Mouse (Mus musculus): ENCODE measurements around the gene Gtf2a1.
"Not testable (repeated sequence)": the region's sequence is repeated elsewhere in the genome, so short reads cannot be mapped to it uniquely, and the experiment has no call there.

Gene Gtf2a1

GRCm38 (mm10) chr12:91581204-91582070 lies 8.8 kb downstream of the Gtf2a1 start:
- no peak for DNase-seq (ENCODE audit: low spot score in 2 of 2)

- DNase-seq (ENCODE audit: low spot score in 2 of 2) = no peak
Observed at GRCm38 (mm10) chr12:91579665-91580064, 10.6 kb downstream of the Gtf2a1 start.

GRCm38 (mm10) chr12:91571708-91572107 lies 18.6 kb downstream of the Gtf2a1 start:
- DNase-seq (ENCODE audit: low spot score in 2 of 2) = no peak

- DNase-seq (ENCODE audit: low spot score in 2 of 2) = no peak
Observed at GRCm38 (mm10) chr12:91569255-91569654, 21.0 kb downstream of the Gtf2a1 start.

GRCm38 (mm10) chr12:91567145-91567544 lies 23.1 kb downstream of the Gtf2a1 start:
- no peak for DNase-seq (ENCODE audit: low spot score in 2 of 2)

- DNase-seq (ENCODE audit: low spot score in 2 of 2) = not testable (repeated sequence)
Observed at GRCm38 (mm10) chr12:91558152-91558551, 32.1 kb downstream of the Gtf2a1 start.

GRCm38 (mm10) chr12:91557358-91558005 lies 32.8 kb downstream of the Gtf2a1 start:
- not testable (repeated sequence) for DNase-seq (ENCODE audit: low spot score in 2 of 2)

GRCm38 (mm10) chr12:91551773-91552526 lies 38.3 kb downstream of the Gtf2a1 start:
- DNase-seq (ENCODE audit: low spot score in 2 of 2) = no peak

- DNase-seq (ENCODE audit: low spot score in 2 of 2) = no peak
Observed at GRCm38 (mm10) chr12:91549471-91549870, 40.8 kb downstream of the Gtf2a1 start.

- DNase-seq (ENCODE audit: low spot score in 2 of 2) = no peak
Observed at GRCm38 (mm10) chr12:91540202-91540601, 50.1 kb downstream of the Gtf2a1 start.

- no peak for DNase-seq (ENCODE audit: low spot score in 2 of 2)
Observed at GRCm38 (mm10) chr12:91534514-91534913, 55.8 kb downstream of the Gtf2a1 start.

GRCm38 (mm10) chr12:91523626-91524025 lies 66.7 kb downstream of the Gtf2a1 start:
- peak in 1 of 2 experiments; percentile 1 for DNase-seq (ENCODE audit: low spot score in 2 of 2)

- DNase-seq (ENCODE audit: low spot score in 2 of 2) = no peak
Observed at GRCm38 (mm10) chr12:91517808-91518207, 72.5 kb downstream of the Gtf2a1 start.

- no peak for DNase-seq (ENCODE audit: low spot score in 2 of 2)
Observed at GRCm38 (mm10) chr12:91513980-91514379, 76.3 kb downstream of the Gtf2a1 start.

- DNase-seq (ENCODE audit: low spot score in 2 of 2) = no peak
Observed at GRCm38 (mm10) chr12:91511766-91512165, 78.5 kb downstream of the Gtf2a1 start.
